In the genomic region with DNA sequence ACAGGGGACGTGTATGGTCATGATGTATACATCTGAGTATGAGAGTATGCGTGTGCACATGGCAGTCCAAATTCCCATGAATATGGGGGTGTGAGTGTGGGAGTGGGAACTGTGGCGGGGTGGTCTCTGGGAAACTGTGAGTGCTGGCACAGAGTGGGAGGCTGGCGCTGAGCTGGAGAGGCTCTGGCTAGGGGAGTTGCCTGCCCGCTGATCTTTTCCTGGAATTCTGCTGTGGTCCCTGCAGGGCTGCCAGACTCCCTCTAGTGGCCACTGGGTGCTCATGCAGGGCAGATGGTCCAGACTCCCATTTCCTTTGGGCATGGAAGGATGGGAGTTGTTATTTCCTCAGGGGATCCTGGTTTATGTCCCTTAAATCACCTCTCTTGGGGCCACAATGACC, we compare ENCODE assay signal across 8 mouse cellular contexts.
DNase-seq lines count a peak whose midpoint lies in the region; ATAC-seq and TF ChIP-seq lines count a peak whose summit lies in the region.

No protein-coding gene starts in this region.

- peak; percentile 90 for TF ChIP-seq CTCF in cerebellum, adult 2 months (IDR thresholded peaks at IDR 0.05; ENCODE audit: borderline replicate concordance, insufficient read depth, low read depth, low read length)
- peak; percentile 96 for TF ChIP-seq CTCF in forebrain, postnatal 0 days (IDR thresholded peaks at IDR 0.05; ENCODE audit: low read depth)

- ATAC-seq in heart, embryonic 11.5 days (replicated peaks; ENCODE audit: insufficient number of reproducible peaks, low FRiP score, low TSS enrichment): no peak
- peak; percentile 89 for ATAC-seq in forebrain, postnatal 0 days
- ATAC-seq in midbrain, embryonic 12.5 days (ENCODE audit: low FRiP score, low read depth): peak; percentile 59

- TF ChIP-seq POLR2A in cerebellum, adult 2 months (IDR thresholded peaks at IDR 0.05; ENCODE audit: borderline replicate concordance, insufficient read depth, low read length): no peak

- H3K27me3 ChIP-seq in heart, embryonic 11.5 days (ENCODE audit: control insufficient read depth, insufficient read depth, low read length): no peaks in the 10 kb centered on the region
- no peaks in the 10 kb centered on the region for H3K27me3 ChIP-seq in cerebellum, adult 2 months (ENCODE audit: control insufficient read depth, insufficient read depth, low read length)
- no peaks in the 10 kb centered on the region for H3K27me3 ChIP-seq in forebrain, postnatal 0 days (ENCODE audit: insufficient read depth, low read length)
- H3K27me3 ChIP-seq in midbrain, embryonic 12.5 days: no peaks in the 10 kb centered on the region
- H3K27me3 ChIP-seq in splenic B cell, adult 2 months (ENCODE audit: control insufficient read depth, insufficient read depth, low read length, poor library complexity, severe bottlenecking): no peaks in the 10 kb centered on the region

- H3K9me3 ChIP-seq in heart, embryonic 11.5 days (replicated peaks; ENCODE audit: control insufficient read depth, low read length): no peaks in the 10 kb centered on the region
- no peaks in the 10 kb centered on the region for H3K9me3 ChIP-seq in forebrain, postnatal 0 days (ENCODE audit: low read length)
- H3K9me3 ChIP-seq in midbrain, embryonic 12.5 days: no peaks in the 10 kb centered on the region

- H3K9ac ChIP-seq in heart, embryonic 11.5 days (ENCODE audit: low read depth, low read length): no peak overlapping the region
- no peak overlapping the region for H3K9ac ChIP-seq in forebrain, postnatal 0 days
- no peak overlapping the region for H3K9ac ChIP-seq in midbrain, embryonic 12.5 days (replicated peaks)

- 36% methylated on average over 5 of the region's 5 CpGs for WGBS in heart, embryonic 11.5 days (ENCODE audit: insufficient replicate concordance)
- 23% methylated on average over 5 of the region's 5 CpGs for WGBS in cerebellum, adult 2 months
- WGBS in forebrain, postnatal 0 days: 22% methylated on average over 5 of the region's 5 CpGs
- 36% methylated on average over 5 of the region's 5 CpGs for WGBS in midbrain, embryonic 12.5 days

- H3K4me1 ChIP-seq in heart, embryonic 11.5 days (ENCODE audit: control insufficient read depth, insufficient read depth, low read length): no peaks in the 10 kb centered on the region
- H3K4me1 ChIP-seq in cerebellum, adult 2 months (ENCODE audit: control insufficient read depth, insufficient read depth, low read length): peaks cover 3% of the 10 kb centered on the region
- no peaks in the 10 kb centered on the region for H3K4me1 ChIP-seq in forebrain, postnatal 0 days (ENCODE audit: insufficient read depth)
- no peaks in the 10 kb centered on the region for H3K4me1 ChIP-seq in midbrain, embryonic 12.5 days

- H3K27ac ChIP-seq in heart, embryonic 11.5 days (ENCODE audit: low read depth, low read length): no peak overlapping the region
- H3K27ac ChIP-seq in cerebellum, adult 2 months (ENCODE audit: insufficient read depth, low read length): no peak overlapping the region
- no peak overlapping the region for H3K27ac ChIP-seq in forebrain, postnatal 0 days (ENCODE audit: low read depth, low read length)
- H3K27ac ChIP-seq in midbrain, embryonic 12.5 days (replicated peaks): no peak overlapping the region

- H3K4me3 ChIP-seq in heart, embryonic 11.5 days (ENCODE audit: low read depth, low read length): no peak overlapping the region
- H3K4me3 ChIP-seq in cerebellum, adult 2 months (replicated peaks; ENCODE audit: insufficient read depth, low read depth, low read length): no peak overlapping the region
- no peak overlapping the region for H3K4me3 ChIP-seq in forebrain, postnatal 0 days (ENCODE audit: low read depth, low read length)
- no peak overlapping the region for H3K4me3 ChIP-seq in midbrain, embryonic 12.5 days

- no peaks in the 10 kb centered on the region for H3K36me3 ChIP-seq in heart, embryonic 11.5 days (ENCODE audit: control insufficient read depth, insufficient read depth, low read length)
- peaks cover 27% of the 10 kb centered on the region for H3K36me3 ChIP-seq in forebrain, postnatal 0 days (ENCODE audit: insufficient read depth)
- peaks cover 40% of the 10 kb centered on the region for H3K36me3 ChIP-seq in midbrain, embryonic 12.5 days
- no peaks in the 10 kb centered on the region for H3K36me3 ChIP-seq in splenic B cell, adult 2 months (ENCODE audit: control insufficient read depth, insufficient read depth, low read length, poor library complexity, severe bottlenecking)

- H3K4me2 ChIP-seq in heart, embryonic 11.5 days: no peak overlapping the region; the same call in 1 of the 2 replicates
- H3K4me2 ChIP-seq in forebrain, postnatal 0 days (ENCODE audit: low read depth): no peak overlapping the region
- no peak overlapping the region for H3K4me2 ChIP-seq in midbrain, embryonic 12.5 days (replicated peaks)

- intact Hi-C loops in left cerebral cortex, postnatal 14 days (cut with DNase I): no loop called here

- peak; percentile 4 to 52 for DNase-seq in heart, adult 18-20 months
- peak; percentile 57 to 65 for DNase-seq in cerebellum, adult 2 months
- peak; percentile 87 for DNase-seq in forebrain, postnatal 0 days
- peak; percentile 15 for DNase-seq in induced T-regulatory cell, adult 2 months (ENCODE audit: low read depth)
- peak; percentile 68 to 83 for DNase-seq in left cerebral cortex, postnatal 14 days (ENCODE audit: low spot score in 2 of 2)
- peak; percentile 8 for DNase-seq in splenic B cell, adult 2 months (ENCODE audit: low read depth, low spot score)

Comparison
In these comparisons a context has a peak if more than half of its experiments do, and no peak if none do; other contexts are left out.
1. DNase-seq: peak in every context shown above with its lines; median percentile 87 in forebrain, postnatal 0 days; 76 in left cerebral cortex, postnatal 14 days; 61 in cerebellum, adult 2 months; 28 in heart, adult 18-20 months; 15 in induced T-regulatory cell, adult 2 months; 8 in splenic B cell, adult 2 months.